Mouse (Mus musculus) liver, embryonic 14.5 days (tissue): Measurements from ENCODE around the gene Kcna2. TPM values are rescaled to one million over a fixed set of nuclear protein-coding genes. Genes with fewer than 3 reads are reported as not detected.

ENCODE experiments used
- ATAC-seq: fragments of 200-750 bp; cut with Nextera tagmentation; 2 replicates; pipeline ENCODE4 v1.8.0; 2017; ENCODE audit warnings: moderate number of reproducible peaks, mild to moderate bottlenecking, moderate library complexity; ENCODE audit not compliant: insufficient read depth
- DNase-seq, 3 experiments: peaks; one replicate each; pipeline ENCODE4 v3.0.0-alpha.2; 2012 to 2013; ENCODE audit warnings: low read depth in 3 of 3, low spot score in 3 of 3
- H3K27ac ChIP-seq: fragments of 300-500 bp; sonication (generic); 2 replicates; pipeline ENCODE4 v1.5.1; 2014; ENCODE audit warnings: moderate library complexity, mild to moderate bottlenecking, control low read depth, inconsistent platforms
- H3K27me3 ChIP-seq: fragments of 300-500 bp; sonication (generic); 2 replicates; pipeline ENCODE4 v1.6.1; 2014; ENCODE audit warnings: mild to moderate bottlenecking, low read length, moderate library complexity; ENCODE audit not compliant: control insufficient read depth, insufficient read depth
- H3K36me3 ChIP-seq: fragments of 300-500 bp; sonication (generic); replicated peaks from 2 replicates; pipeline ENCODE4 v1.6.1; 2014; ENCODE audit warnings: low read depth; ENCODE audit not compliant: control insufficient read depth, insufficient read depth
- H3K4me1 ChIP-seq, 2 experiments: fragments of 200-500 bp in 1 of 2; fragments of 300-500 bp in 1 of 2; sonication (generic) in 1 of 2; replicated peaks; 2 replicates each; pipeline ENCODE4 v1.6.1; 2012 to 2014; ENCODE audit warnings: antibody characterized with exemption in 1 of 2, inconsistent platforms in 1 of 2, low read length in 1 of 2; ENCODE audit not compliant: control insufficient read depth in 2 of 2, insufficient read depth in 2 of 2
- H3K4me2 ChIP-seq: fragments of 300-500 bp; sonication (generic); 2 replicates; pipeline ENCODE4 v1.6.1; 2014; ENCODE audit warnings: low read depth, mild to moderate bottlenecking, control low read depth, moderate library complexity
- H3K4me3 ChIP-seq, 2 experiments: fragments of 200-500 bp in 1 of 2; fragments of 300-500 bp in 1 of 2; sonication (generic) in 1 of 2; 2 replicates each; pipeline ENCODE4 v1.5.1; 2012 to 2014; ENCODE audit warnings: low read depth in 2 of 2, low read length in 2 of 2, mild to moderate bottlenecking in 2 of 2, control low read depth in 1 of 2, inconsistent platforms in 1 of 2, moderate library complexity in 1 of 2; ENCODE audit not compliant: insufficient read depth in 1 of 2
- H3K9ac ChIP-seq: fragments of 300-500 bp; sonication (generic); replicated peaks from 2 replicates; pipeline ENCODE4 v1.6.1; 2014; ENCODE audit warnings: mild to moderate bottlenecking, control low read depth, moderate library complexity
- H3K9me3 ChIP-seq: fragments of 300-500 bp; sonication (generic); 2 replicates; pipeline ENCODE4 v1.6.1; 2016; ENCODE audit warnings: low read length, mixed read lengths; ENCODE audit not compliant: control insufficient read depth
- CTCF ChIP-seq: IDR thresholded peaks from 2 replicates; pipeline ENCODE4 v1.5.1; 2016; ENCODE audit warnings: antibody characterized with exemption, low read depth, control low read depth
- EP300 ChIP-seq: IDR thresholded peaks from 2 replicates; pipeline ENCODE4 v1.6.1; 2016; ENCODE audit warnings: antibody characterized with exemption, low read depth
- WGBS: fragments of 180-500 bp; shearing (Covaris S2); extraction: QIAGEN DNeasy Blood & Tissue Kit; methylation state at CpG from one replicate; pipeline ENCODE4 v1.1.7; 2014; ENCODE audit not compliant: insufficient replicate concordance; 5-methylcytosine and 5-hydroxymethylcytosine counted together
- polyA plus RNA-seq, 2 experiments: library from polyadenylated mRNA; depleted of rRNA in 1 of 2; stranded (reverse) in 1 of 2; unstranded in 1 of 2; fragments of >200 nt; fragmentation: Nextera tagmentation in 1 of 2; extraction: Ambion mirVana in 1 of 2; gene quantifications; 2 replicates each; pipeline versions ENCODE4 v1.2.1 to v1.2.3; 2012 to 2014

Kcna2 gene
- polyA plus RNA-seq, 2 experiments = 0.06 to 0.15 TPM

DNA sequence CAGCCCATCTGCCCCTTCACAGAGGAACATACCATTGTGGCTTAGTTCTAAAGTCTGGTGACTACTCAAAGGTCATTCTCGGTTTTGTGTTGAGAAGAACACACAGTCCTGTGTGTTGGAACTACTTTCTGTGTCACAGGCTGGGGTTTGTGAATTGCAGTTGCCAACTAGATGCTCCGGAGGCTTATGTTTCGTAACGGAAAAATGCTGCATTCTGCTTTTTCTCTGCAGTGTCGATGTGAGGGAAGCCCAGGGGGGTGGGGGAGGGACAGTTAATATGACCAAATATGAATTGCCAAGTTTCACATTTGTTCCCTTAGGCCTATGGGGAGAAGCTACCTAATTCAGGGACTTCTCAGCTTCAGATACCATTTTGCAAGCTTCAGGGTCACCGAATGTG is 5.0 kb downstream of the Kcna2 start:
- H3K9ac ChIP-seq = no peak overlapping the region
- no peak overlapping the region for H3K27ac ChIP-seq
- peaks cover 24% of the 10 kb centered on the region for H3K27me3 ChIP-seq
- ATAC-seq (no peak), DNase-seq (no peak)
- H3K4me3 ChIP-seq = no peak overlapping the region
- WGBS = 58% methylated on average over 6 of the region's 6 CpGs
- no peaks in the 10 kb centered on the region for H3K4me1 ChIP-seq
- H3K9me3 ChIP-seq = no peaks in the 10 kb centered on the region
- TF ChIP-seq CTCF = no peak
- TF ChIP-seq EP300 = no peak
- no peaks in the 10 kb centered on the region for H3K36me3 ChIP-seq
- no peak overlapping the region for H3K4me2 ChIP-seq

DNA sequence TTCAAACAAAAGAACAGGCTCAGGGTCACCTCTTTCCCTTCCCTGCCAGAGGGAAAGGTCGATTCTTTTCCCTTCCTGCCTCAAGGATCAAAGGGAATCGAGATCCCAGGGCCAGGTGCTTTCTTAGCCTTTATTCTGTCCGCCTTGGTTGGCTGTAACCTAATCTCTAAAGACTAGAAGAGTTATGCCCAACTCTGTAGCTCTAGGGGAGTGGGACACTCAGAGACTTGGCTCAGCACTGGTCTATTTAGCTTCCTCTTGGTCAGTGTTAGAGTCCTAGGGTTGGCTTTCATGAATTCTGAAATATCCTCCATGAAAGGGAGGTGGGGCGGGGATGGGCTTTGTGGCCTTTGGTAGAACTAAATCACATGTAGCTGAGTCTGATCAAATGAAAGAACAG is 11.6 kb downstream of the Kcna2 start:
- no peak for DNase-seq
- no peak overlapping the region for H3K4me3 ChIP-seq
- 37% methylated on average over 4 of the region's 4 CpGs for WGBS
- no peaks in the 10 kb centered on the region for H3K9me3 ChIP-seq
- no peak overlapping the region for H3K4me2 ChIP-seq
- TF ChIP-seq CTCF (no peak), EP300 (no peak)
- H3K9ac ChIP-seq = no peak overlapping the region
- no peaks in the 10 kb centered on the region for H3K36me3 ChIP-seq
- no peak overlapping the region for H3K27ac ChIP-seq
- H3K27me3 ChIP-seq = no peaks in the 10 kb centered on the region
- no peak for ATAC-seq
- H3K4me1 ChIP-seq = no peaks in the 10 kb centered on the region

DNA sequence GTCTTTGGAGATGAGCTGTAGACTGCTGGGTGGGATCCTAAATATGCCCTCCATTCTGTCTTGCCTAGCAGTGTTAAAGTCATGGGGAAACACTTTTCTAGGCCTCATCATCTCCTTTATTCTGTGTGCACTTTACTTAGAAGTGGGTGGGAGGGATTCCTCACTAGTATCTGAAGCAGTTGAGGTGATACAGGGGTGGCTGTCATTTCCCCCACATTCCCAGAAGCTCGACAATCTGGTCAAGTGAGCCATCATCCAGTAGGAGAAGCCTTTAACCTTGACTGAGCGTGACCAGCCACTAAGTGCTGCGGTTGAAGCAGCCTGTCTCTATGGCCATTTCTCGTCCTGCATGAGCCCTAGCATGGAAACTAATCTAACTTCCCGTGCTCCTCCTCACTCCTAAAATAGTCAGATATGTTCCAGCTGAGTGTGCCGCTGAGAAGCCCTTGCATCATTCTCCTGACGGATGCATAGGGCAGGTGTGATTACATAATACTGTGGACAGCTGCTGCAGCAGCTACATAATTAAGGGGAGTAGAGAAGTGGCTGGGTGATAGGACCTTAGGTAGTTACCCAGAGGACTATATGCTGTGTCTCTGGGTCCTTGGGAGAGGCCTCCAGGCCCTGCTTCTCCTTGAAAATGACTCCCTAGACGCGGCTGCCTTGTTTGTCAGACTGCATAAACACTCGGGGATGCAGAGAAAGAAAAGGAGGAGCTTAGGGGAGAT is 12.2 kb downstream of the Kcna2 start:
- Histone ChIP-seq H3K4me2 (no peak overlapping the region), H3K36me3 (no peaks in the 10 kb centered on the region), H3K4me3 (no peak overlapping the region), H3K9ac (no peak overlapping the region), H3K27ac (no peak overlapping the region), H3K9me3 (no peaks in the 10 kb centered on the region), H3K27me3 (no peaks in the 10 kb centered on the region), H3K4me1 (no peaks in the 10 kb centered on the region)
- ATAC-seq (no peak), DNase-seq (no peak)
- TF ChIP-seq CTCF = no peak
- WGBS = 48% methylated on average over 10 of the region's 10 CpGs

DNA sequence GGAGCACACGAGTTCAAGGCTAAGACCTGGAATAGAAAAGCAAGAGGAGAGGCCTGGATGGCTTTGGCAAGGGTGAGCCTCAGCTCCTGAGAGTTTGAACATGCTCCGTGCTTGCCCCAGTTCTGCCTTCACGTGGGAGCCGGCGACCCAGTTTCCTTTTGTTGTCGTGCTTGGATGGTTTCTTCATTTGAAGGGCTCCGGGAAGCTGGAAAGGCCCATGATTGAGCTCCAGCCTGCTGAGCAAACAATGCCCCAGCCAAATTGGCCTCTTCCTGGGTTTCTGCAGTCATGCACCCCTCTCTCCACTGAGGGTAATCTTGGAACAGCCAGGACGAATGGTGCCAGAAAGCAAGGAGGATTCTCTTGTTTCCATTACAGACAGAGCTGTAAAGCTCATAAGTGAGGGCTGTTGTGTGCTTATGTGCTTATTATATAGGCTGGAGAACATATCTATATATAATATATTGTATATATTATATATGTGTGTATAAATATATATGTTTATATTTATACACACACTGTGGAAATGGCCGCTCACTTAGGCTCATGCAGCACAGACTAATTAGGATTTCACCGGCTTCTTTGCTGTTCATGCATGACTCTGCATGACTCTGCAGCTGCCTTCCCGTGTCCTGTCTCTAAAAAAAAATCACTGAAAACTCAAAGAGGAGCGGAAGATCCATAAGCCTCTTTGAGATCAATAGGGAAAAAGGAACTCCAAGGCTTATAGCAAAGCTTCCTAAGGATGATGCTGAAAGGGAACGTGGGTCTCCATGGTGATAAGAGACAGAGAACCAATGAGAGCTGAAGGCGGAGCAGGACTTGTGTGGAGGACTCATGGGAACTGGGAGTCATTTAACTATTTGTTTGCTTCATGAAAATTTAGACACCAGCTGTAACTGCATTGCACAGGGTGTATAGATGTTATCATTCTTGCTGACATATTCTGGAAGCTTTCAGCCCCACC is 13.1 kb downstream of the Kcna2 start:
- Histone ChIP-seq H3K4me2 (no peak overlapping the region), H3K27ac (no peak overlapping the region), H3K36me3 (no peaks in the 10 kb centered on the region), H3K4me1 (no peaks in the 10 kb centered on the region), H3K27me3 (no peaks in the 10 kb centered on the region), H3K9me3 (no peaks in the 10 kb centered on the region), H3K4me3 (no peak overlapping the region), H3K9ac (no peak overlapping the region)
- ATAC-seq (no peak), DNase-seq (no peak)
- WGBS = 52% methylated on average over 14 of the region's 14 CpGs
- TF ChIP-seq CTCF (no peak), EP300 (no peak)

DNA sequence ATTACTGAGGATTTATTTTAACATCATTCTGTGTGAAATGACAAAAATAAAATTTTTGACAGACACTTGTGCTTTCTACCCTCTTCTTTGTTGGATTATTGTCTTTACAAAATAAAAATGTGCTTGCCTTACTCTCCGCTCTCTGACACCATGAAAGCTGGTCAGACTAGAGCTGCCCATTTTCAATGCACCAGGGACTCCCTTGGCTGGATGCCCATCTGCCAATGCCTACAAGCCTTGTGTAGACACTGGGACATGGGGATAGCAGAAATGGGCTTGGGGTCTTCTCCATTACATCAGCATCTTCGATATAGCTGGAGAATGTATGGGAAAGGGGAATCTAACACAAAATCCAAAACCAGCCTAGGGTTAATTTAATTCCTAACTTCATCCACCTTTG is 14.0 kb downstream of the Kcna2 start:
- H3K9me3 ChIP-seq = no peaks in the 10 kb centered on the region
- no peak overlapping the region for H3K4me3 ChIP-seq
- H3K4me1 ChIP-seq = no peaks in the 10 kb centered on the region
- WGBS = 54% methylated on average over 2 of the region's 2 CpGs
- H3K27me3 ChIP-seq = no peaks in the 10 kb centered on the region
- H3K27ac ChIP-seq = no peak overlapping the region
- no peak overlapping the region for H3K9ac ChIP-seq
- no peak for DNase-seq
- H3K36me3 ChIP-seq = no peaks in the 10 kb centered on the region
- H3K4me2 ChIP-seq = no peak overlapping the region
- ATAC-seq = no peak
- TF ChIP-seq EP300 = no peak
- TF ChIP-seq CTCF = no peak
